Mouse (Mus musculus) cortical plate, adult 2 months (tissue): ENCODE measurements around the gene Cwh43.

ENCODE experiments used
- CTCF ChIP-seq: fragments of 200-500 bp; IDR thresholded peaks from 2 replicates; pipeline ENCODE4 v1.5.1; 2011; ENCODE audit warnings: mild to moderate bottlenecking, control low read depth, low read length; ENCODE audit not compliant: insufficient read depth; ENCODE audit errors: extremely low read depth
- POLR2A ChIP-seq: fragments of 200-500 bp; IDR thresholded peaks from 2 replicates; pipeline ENCODE4 v1.6.1; 2011; ENCODE audit warnings: mild to moderate bottlenecking, low read length, control low read depth; ENCODE audit not compliant: insufficient read depth; ENCODE audit errors: extremely low read depth

GRCm38 (mm10) chr5:73468462-73469433, 62.9 kb downstream of the Cwh43 start:
- TF ChIP-seq CTCF, result no peak
- no peak for TF ChIP-seq POLR2A
